Mouse (Mus musculus): ENCODE data around the gene Dlec1. TPM values are rescaled to one million over a fixed set of nuclear protein-coding genes. Genes with fewer than 3 reads are reported as not detected.
A peak's percentile ranks its signal among the peaks of the same experiment; 100 is the strongest.

Dlec1 gene
- polyA plus RNA-seq, 1 experiment from 2014 or later = 1.8 TPM

GRCm38 (mm10) chr9:119119409-119120167, 17.3 kb downstream of the Dlec1 start:
- Histone ChIP-seq H3K27ac (replicated peaks; ENCODE audit: low read depth, low read length) (no peak overlapping the region), H3K4me1 (ENCODE audit: control insufficient read depth, insufficient read depth, low read length) (no peaks in the 10 kb centered on the region), H3K4me3 (ENCODE audit: low read depth, low read length) (no peak overlapping the region), H3K9ac (ENCODE audit: low read depth, low read length) (no peak overlapping the region), H3K27me3 (replicated peaks; ENCODE audit: control insufficient read depth, insufficient read depth, low read length) (no peaks in the 10 kb centered on the region), H3K4me2 (ENCODE audit: low read depth, low read length) (no peak overlapping the region), H3K36me3 (ENCODE audit: control insufficient read depth, insufficient read depth, low read length) (no peaks in the 10 kb centered on the region), H3K9me3 (ENCODE audit: control insufficient read depth, low read length) (no peaks in the 10 kb centered on the region)
- WGBS = 84% methylated on average over 19 of the region's 19 CpGs
- ATAC-seq (ENCODE audit: low read depth) (no peak), DNase-seq (ENCODE audit: low spot score) (no peak)

- no peak for DNase-seq (ENCODE audit: low spot score)
- 66% methylated on average over 3 of the region's 3 CpGs for WGBS
- Histone ChIP-seq H3K9me3 (ENCODE audit: control insufficient read depth, low read length) (no peaks in the 10 kb centered on the region), H3K9ac (ENCODE audit: low read depth, low read length) (no peak overlapping the region), H3K27me3 (replicated peaks; ENCODE audit: control insufficient read depth, insufficient read depth, low read length) (no peaks in the 10 kb centered on the region), H3K36me3 (ENCODE audit: control insufficient read depth, insufficient read depth, low read length) (no peaks in the 10 kb centered on the region), H3K27ac (replicated peaks; ENCODE audit: low read depth, low read length) (no peak overlapping the region), H3K4me2 (ENCODE audit: low read depth, low read length) (no peak overlapping the region), H3K4me3 (ENCODE audit: low read depth, low read length) (no peak overlapping the region), H3K4me1 (ENCODE audit: control insufficient read depth, insufficient read depth, low read length) (no peaks in the 10 kb centered on the region)
- ATAC-seq (ENCODE audit: low read depth) = no peak
Observed at GRCm38 (mm10) chr9:119120168-119120560, 17.9 kb downstream of the Dlec1 start.

- H3K4me3 ChIP-seq (ENCODE audit: low read depth, low read length) = no peak overlapping the region
- H3K4me1 ChIP-seq (ENCODE audit: control insufficient read depth, insufficient read depth, low read length) = no peaks in the 10 kb centered on the region
- H3K9me3 ChIP-seq (ENCODE audit: control insufficient read depth, low read length) = no peaks in the 10 kb centered on the region
- no peak overlapping the region for H3K9ac ChIP-seq (ENCODE audit: low read depth, low read length)
- H3K36me3 ChIP-seq (ENCODE audit: control insufficient read depth, insufficient read depth, low read length) = no peaks in the 10 kb centered on the region
- H3K27ac ChIP-seq (replicated peaks; ENCODE audit: low read depth, low read length) = no peak overlapping the region
- ATAC-seq (ENCODE audit: low read depth) (0 out of 2 replicates have a peak, but pooled peaks have one; percentile 5), DNase-seq (ENCODE audit: low spot score) (no peak)
- 75% methylated on average over 18 of the region's 18 CpGs for WGBS
- no peaks in the 10 kb centered on the region for H3K27me3 ChIP-seq (replicated peaks; ENCODE audit: control insufficient read depth, insufficient read depth, low read length)
- H3K4me2 ChIP-seq (ENCODE audit: low read depth, low read length) = no peak overlapping the region
Observed at GRCm38 (mm10) chr9:119122596-119123369, 20.5 kb downstream of the Dlec1 start.

GRCm38 (mm10) chr9:119128436-119129181, 26.3 kb downstream of the Dlec1 start:
- ATAC-seq (ENCODE audit: low read depth) (no peak), DNase-seq (ENCODE audit: low spot score) (no peak)
- Histone ChIP-seq H3K9ac (ENCODE audit: low read depth, low read length) (no peak overlapping the region), H3K4me2 (ENCODE audit: low read depth, low read length) (no peak overlapping the region), H3K27me3 (replicated peaks; ENCODE audit: control insufficient read depth, insufficient read depth, low read length) (no peaks in the 10 kb centered on the region), H3K27ac (replicated peaks; ENCODE audit: low read depth, low read length) (no peak overlapping the region), H3K4me3 (ENCODE audit: low read depth, low read length) (no peak overlapping the region), H3K36me3 (ENCODE audit: control insufficient read depth, insufficient read depth, low read length) (no peaks in the 10 kb centered on the region), H3K4me1 (ENCODE audit: control insufficient read depth, insufficient read depth, low read length) (no peaks in the 10 kb centered on the region), H3K9me3 (ENCODE audit: control insufficient read depth, low read length) (no peaks in the 10 kb centered on the region)
- 75% methylated on average over 12 of the region's 12 CpGs for WGBS

- no peaks in the 10 kb centered on the region for H3K36me3 ChIP-seq (ENCODE audit: control insufficient read depth, insufficient read depth, low read length)
- no peak overlapping the region for H3K27ac ChIP-seq (replicated peaks; ENCODE audit: low read depth, low read length)
- no peak for ATAC-seq (ENCODE audit: low read depth)
- H3K4me3 ChIP-seq (ENCODE audit: low read depth, low read length) = no peak overlapping the region
- no peaks in the 10 kb centered on the region for H3K9me3 ChIP-seq (ENCODE audit: control insufficient read depth, low read length)
- H3K27me3 ChIP-seq (replicated peaks; ENCODE audit: control insufficient read depth, insufficient read depth, low read length) = no peaks in the 10 kb centered on the region
- H3K4me1 ChIP-seq (ENCODE audit: control insufficient read depth, insufficient read depth, low read length) = no peaks in the 10 kb centered on the region
- no peak overlapping the region for H3K9ac ChIP-seq (ENCODE audit: low read depth, low read length)
- no peak overlapping the region for H3K4me2 ChIP-seq (ENCODE audit: low read depth, low read length)
- WGBS = 57% methylated on average over 5 of the region's 5 CpGs
- DNase-seq (ENCODE audit: low spot score) = no peak
Observed at GRCm38 (mm10) chr9:119130692-119131091, 28.4 kb downstream of the Dlec1 start.

- 64% methylated on average over 2 of the region's 2 CpGs for WGBS
- no peaks in the 10 kb centered on the region for H3K4me1 ChIP-seq (ENCODE audit: control insufficient read depth, insufficient read depth, low read length)
- no peaks in the 10 kb centered on the region for H3K9me3 ChIP-seq (ENCODE audit: control insufficient read depth, low read length)
- H3K4me3 ChIP-seq (ENCODE audit: low read depth, low read length) = no peak overlapping the region
- DNase-seq (ENCODE audit: low spot score) = no peak
- H3K9ac ChIP-seq (ENCODE audit: low read depth, low read length) = no peak overlapping the region
- no peak overlapping the region for H3K27ac ChIP-seq (replicated peaks; ENCODE audit: low read depth, low read length)
- H3K4me2 ChIP-seq (ENCODE audit: low read depth, low read length) = no peak overlapping the region
- H3K36me3 ChIP-seq (ENCODE audit: control insufficient read depth, insufficient read depth, low read length) = no peaks in the 10 kb centered on the region
- no peak for ATAC-seq (ENCODE audit: low read depth)
- H3K27me3 ChIP-seq (replicated peaks; ENCODE audit: control insufficient read depth, insufficient read depth, low read length) = no peaks in the 10 kb centered on the region
Observed at GRCm38 (mm10) chr9:119138836-119139235, 36.6 kb downstream of the Dlec1 start.

GRCm38 (mm10) chr9:119142066-119142465, 39.8 kb downstream of the Dlec1 start:
- no peaks in the 10 kb centered on the region for H3K9me3 ChIP-seq (ENCODE audit: control insufficient read depth, low read length)
- ATAC-seq (ENCODE audit: low read depth) (no peak), DNase-seq (ENCODE audit: low spot score) (no peak)
- H3K4me2 ChIP-seq (ENCODE audit: low read depth, low read length) = no peak overlapping the region
- no peaks in the 10 kb centered on the region for H3K27me3 ChIP-seq (replicated peaks; ENCODE audit: control insufficient read depth, insufficient read depth, low read length)
- H3K27ac ChIP-seq (replicated peaks; ENCODE audit: low read depth, low read length) = no peak overlapping the region
- H3K4me3 ChIP-seq (ENCODE audit: low read depth, low read length) = no peak overlapping the region
- 81% methylated on average over 5 of the region's 5 CpGs for WGBS
- no peaks in the 10 kb centered on the region for H3K36me3 ChIP-seq (ENCODE audit: control insufficient read depth, insufficient read depth, low read length)
- H3K4me1 ChIP-seq (ENCODE audit: control insufficient read depth, insufficient read depth, low read length) = no peaks in the 10 kb centered on the region
- no peak overlapping the region for H3K9ac ChIP-seq (ENCODE audit: low read depth, low read length)

GRCm38 (mm10) chr9:119143372-119143771, 41.1 kb downstream of the Dlec1 start:
- 73% methylated on average over 9 of the region's 9 CpGs for WGBS
- ATAC-seq (ENCODE audit: low read depth) = no peak

More at GRCm38 (mm10) chr9:119143372-119143771, 41.1 kb downstream of the Dlec1 start:
- H3K4me1 ChIP-seq (ENCODE audit: control insufficient read depth, insufficient read depth, low read length) = no peaks in the 10 kb centered on the region
- H3K27me3 ChIP-seq (replicated peaks; ENCODE audit: control insufficient read depth, insufficient read depth, low read length) = no peaks in the 10 kb centered on the region
- no peak overlapping the region for H3K27ac ChIP-seq (replicated peaks; ENCODE audit: low read depth, low read length)
- H3K36me3 ChIP-seq (ENCODE audit: control insufficient read depth, insufficient read depth, low read length) = no peaks in the 10 kb centered on the region
- no peak overlapping the region for H3K4me2 ChIP-seq (ENCODE audit: low read depth, low read length)
- DNase-seq (ENCODE audit: low spot score) = no peak
- no peaks in the 10 kb centered on the region for H3K9me3 ChIP-seq (ENCODE audit: control insufficient read depth, low read length)
- no peak overlapping the region for H3K9ac ChIP-seq (ENCODE audit: low read depth, low read length)
- no peak overlapping the region for H3K4me3 ChIP-seq (ENCODE audit: low read depth, low read length)
